Mouse (Mus musculus): ENCODE results near the gene Sept5.

The Sept5 gene

GRCm38 (mm10) chr16:18586076-18586905 lies 43.5 kb downstream of the Sept5 start:
- Histone ChIP-seq H3K27me3 (ENCODE audit: insufficient read depth, low read length) (peaks cover 98% of the 10 kb centered on the region), H3K36me3 (ENCODE audit: insufficient read depth, low read length) (no peaks in the 10 kb centered on the region), H3K9me3 (ENCODE audit: low read length) (no peaks in the 10 kb centered on the region), H3K4me3 (replicated peaks; ENCODE audit: low read length) (peak overlapping the region; percentile 62), H3K4me1 (replicated peaks; ENCODE audit: low read depth, low read length) (peaks cover 54% of the 10 kb centered on the region)
- TF ChIP-seq POU5F1 (IDR thresholded peaks at IDR 0.05; ENCODE audit: borderline replicate concordance, low read length) (no peak), NANOG (IDR thresholded peaks at IDR 0.05; ENCODE audit: borderline replicate concordance, low read length) (no peak), CTCF (conservative IDR thresholded peaks at IDR 0.05; ENCODE audit: low read length) (no peak)

GRCm38 (mm10) chr16:18585676-18586075 lies 44.1 kb downstream of the Sept5 start:
- Histone ChIP-seq H3K36me3 (ENCODE audit: insufficient read depth, low read length) (no peaks in the 10 kb centered on the region), H3K4me3 (replicated peaks; ENCODE audit: low read length) (0 out of 2 replicates have a peak overlapping the region, but pooled peaks have one; percentile 62), H3K27me3 (ENCODE audit: insufficient read depth, low read length) (peaks cover 98% of the 10 kb centered on the region), H3K4me1 (replicated peaks; ENCODE audit: low read depth, low read length) (peaks cover 52% of the 10 kb centered on the region), H3K9me3 (ENCODE audit: low read length) (no peaks in the 10 kb centered on the region)
- TF ChIP-seq NANOG (IDR thresholded peaks at IDR 0.05; ENCODE audit: borderline replicate concordance, low read length) (no peak), POU5F1 (IDR thresholded peaks at IDR 0.05; ENCODE audit: borderline replicate concordance, low read length) (no peak), CTCF (conservative IDR thresholded peaks at IDR 0.05; ENCODE audit: low read length) (no peak)

- peaks cover 45% of the 10 kb centered on the region for H3K4me1 ChIP-seq (replicated peaks; ENCODE audit: low read depth, low read length)
- no peaks in the 10 kb centered on the region for H3K36me3 ChIP-seq (ENCODE audit: insufficient read depth, low read length)
- H3K9me3 ChIP-seq (ENCODE audit: low read length) = no peaks in the 10 kb centered on the region
- TF ChIP-seq POU5F1 (IDR thresholded peaks at IDR 0.05; ENCODE audit: borderline replicate concordance, low read length) = no peak
- TF ChIP-seq NANOG (IDR thresholded peaks at IDR 0.05; ENCODE audit: borderline replicate concordance, low read length) = no peak
- TF ChIP-seq CTCF (conservative IDR thresholded peaks at IDR 0.05; ENCODE audit: low read length) = no peak
- no peak overlapping the region for H3K4me3 ChIP-seq (replicated peaks; ENCODE audit: low read length)
- peaks cover 98% of the 10 kb centered on the region for H3K27me3 ChIP-seq (ENCODE audit: insufficient read depth, low read length)
Measured at GRCm38 (mm10) chr16:18584901-18585510, 44.7 kb downstream of the Sept5 start.

- Histone ChIP-seq H3K27me3 (ENCODE audit: insufficient read depth, low read length) (peaks cover 96% of the 10 kb centered on the region), H3K4me1 (replicated peaks; ENCODE audit: low read depth, low read length) (peaks cover 36% of the 10 kb centered on the region), H3K36me3 (ENCODE audit: insufficient read depth, low read length) (no peaks in the 10 kb centered on the region), H3K9me3 (ENCODE audit: low read length) (no peaks in the 10 kb centered on the region), H3K4me3 (replicated peaks; ENCODE audit: low read length) (no peak overlapping the region)
- TF ChIP-seq NANOG (IDR thresholded peaks at IDR 0.05; ENCODE audit: borderline replicate concordance, low read length) = no peak
- TF ChIP-seq CTCF (conservative IDR thresholded peaks at IDR 0.05; ENCODE audit: low read length) = no peak
- TF ChIP-seq POU5F1 (IDR thresholded peaks at IDR 0.05; ENCODE audit: borderline replicate concordance, low read length) = no peak
Measured at GRCm38 (mm10) chr16:18583673-18584357, 45.9 kb downstream of the Sept5 start.

- Histone ChIP-seq H3K9me3 (ENCODE audit: low read length) (no peaks in the 10 kb centered on the region), H3K4me3 (replicated peaks; ENCODE audit: low read length) (peak overlapping the region; percentile 73), H3K4me1 (replicated peaks; ENCODE audit: low read depth, low read length) (peaks cover 31% of the 10 kb centered on the region), H3K36me3 (ENCODE audit: insufficient read depth, low read length) (no peaks in the 10 kb centered on the region), H3K27me3 (ENCODE audit: insufficient read depth, low read length) (peaks cover 95% of the 10 kb centered on the region)
- TF ChIP-seq NANOG (IDR thresholded peaks at IDR 0.05; ENCODE audit: borderline replicate concordance, low read length) (no peak), CTCF (conservative IDR thresholded peaks at IDR 0.05; ENCODE audit: low read length) (no peak), POU5F1 (IDR thresholded peaks at IDR 0.05; ENCODE audit: borderline replicate concordance, low read length) (no peak)
Measured at GRCm38 (mm10) chr16:18583169-18583568, 46.6 kb downstream of the Sept5 start.

GRCm38 (mm10) chr16:18582426-18583148 lies 47.2 kb downstream of the Sept5 start:
- Histone ChIP-seq H3K9me3 (ENCODE audit: low read length) (no peaks in the 10 kb centered on the region), H3K36me3 (ENCODE audit: insufficient read depth, low read length) (no peaks in the 10 kb centered on the region), H3K27me3 (ENCODE audit: insufficient read depth, low read length) (peaks cover 95% of the 10 kb centered on the region), H3K4me1 (replicated peaks; ENCODE audit: low read depth, low read length) (peaks cover 28% of the 10 kb centered on the region), H3K4me3 (replicated peaks; ENCODE audit: low read length) (peak overlapping the region; percentile 73)
- TF ChIP-seq POU5F1 (IDR thresholded peaks at IDR 0.05; ENCODE audit: borderline replicate concordance, low read length) (no peak), CTCF (conservative IDR thresholded peaks at IDR 0.05; ENCODE audit: low read length) (no peak), NANOG (IDR thresholded peaks at IDR 0.05; ENCODE audit: borderline replicate concordance, low read length) (no peak)

- TF ChIP-seq NANOG (IDR thresholded peaks at IDR 0.05; ENCODE audit: borderline replicate concordance, low read length) (no peak), POU5F1 (IDR thresholded peaks at IDR 0.05; ENCODE audit: borderline replicate concordance, low read length) (no peak), CTCF (conservative IDR thresholded peaks at IDR 0.05; ENCODE audit: low read length) (no peak)
- H3K4me3 ChIP-seq (replicated peaks; ENCODE audit: low read length) = peak overlapping the region; percentile 73
- peaks cover 23% of the 10 kb centered on the region for H3K4me1 ChIP-seq (replicated peaks; ENCODE audit: low read depth, low read length)
- no peaks in the 10 kb centered on the region for H3K36me3 ChIP-seq (ENCODE audit: insufficient read depth, low read length)
- no peaks in the 10 kb centered on the region for H3K9me3 ChIP-seq (ENCODE audit: low read length)
- peaks cover 96% of the 10 kb centered on the region for H3K27me3 ChIP-seq (ENCODE audit: insufficient read depth, low read length)
Measured at GRCm38 (mm10) chr16:18581623-18582205, 48.0 kb downstream of the Sept5 start.
